Mouse (Mus musculus) mature B cell (primary cell): ENCODE data around the gene Cyp3a44.
"Not testable (repeated sequence)": the region's sequence is repeated elsewhere in the genome, so short reads cannot be mapped to it uniquely, and the experiment has no call there.

Experiments used
- in situ Hi-C: fragments of 300-500 bp; cut with MboI; formaldehyde crosslinking; loops from 2 replicates; pipeline ENCODE4 v1.14.3; 2019

Gene Cyp3a44

GRCm38 (mm10) chr5:145805796-145806195, at the start of gene Cyp3a44:
Cyp3a44 (minus strand) TSS chr5:145805874.
- in situ Hi-C loops, result not testable (repeated sequence)

GRCm38 (mm10) chr5:145800229-145800628, 5.4 kb downstream of the Cyp3a44 start:
- in situ Hi-C loops, result not testable (repeated sequence)

- in situ Hi-C loops, result not testable (repeated sequence)
These were observed 12.4 kb downstream of the Cyp3a44 start for GRCm38 (mm10) chr5:145793232-145793631.

- in situ Hi-C loops, result not testable (repeated sequence)
These were observed 68.2 kb downstream of the Cyp3a44 start for GRCm38 (mm10) chr5:145737512-145737911.
